Mouse (Mus musculus): Measurements from ENCODE around the gene Wwox. TPM values are rescaled to one million over a fixed set of nuclear protein-coding genes. Genes with fewer than 3 reads are reported as not detected.

The Wwox gene
- polyA plus RNA-seq, 1 experiment: not detected

DNA sequence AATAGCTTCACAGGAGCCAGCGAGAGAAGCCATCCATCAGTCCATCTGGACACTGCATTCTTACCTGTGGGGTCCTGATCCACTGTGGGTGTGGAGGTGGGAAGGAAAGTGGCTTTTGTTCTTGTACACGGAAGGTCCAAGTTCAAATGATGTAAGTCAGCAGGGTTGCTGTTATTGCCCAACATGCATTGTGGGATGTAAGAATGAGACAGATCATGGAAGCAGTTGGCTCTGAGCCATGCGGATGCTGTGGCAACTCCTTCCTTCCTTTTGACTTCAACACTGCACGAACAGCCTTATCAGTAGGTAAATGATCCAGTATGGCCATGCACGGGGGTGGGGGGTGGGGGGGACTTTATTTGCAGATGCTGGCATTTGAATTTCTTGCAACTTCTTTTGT lies 155.4 kb downstream of the Wwox start:
- Histone ChIP-seq H3K4me3 (ENCODE audit: insufficient read depth, low read depth, low read length) (no peak overlapping the region), H3K4me1 (ENCODE audit: control insufficient read depth, insufficient read depth, low read length) (no peaks in the 10 kb centered on the region), H3K27ac (ENCODE audit: insufficient read depth, low read depth, low read length) (no peak overlapping the region)
- TF ChIP-seq POLR2A (IDR thresholded peaks at IDR 0.05; ENCODE audit: insufficient read depth, low read depth, low read length): no peak
- WGBS: 83% methylated on average over 5 of the region's 5 CpGs

DNA sequence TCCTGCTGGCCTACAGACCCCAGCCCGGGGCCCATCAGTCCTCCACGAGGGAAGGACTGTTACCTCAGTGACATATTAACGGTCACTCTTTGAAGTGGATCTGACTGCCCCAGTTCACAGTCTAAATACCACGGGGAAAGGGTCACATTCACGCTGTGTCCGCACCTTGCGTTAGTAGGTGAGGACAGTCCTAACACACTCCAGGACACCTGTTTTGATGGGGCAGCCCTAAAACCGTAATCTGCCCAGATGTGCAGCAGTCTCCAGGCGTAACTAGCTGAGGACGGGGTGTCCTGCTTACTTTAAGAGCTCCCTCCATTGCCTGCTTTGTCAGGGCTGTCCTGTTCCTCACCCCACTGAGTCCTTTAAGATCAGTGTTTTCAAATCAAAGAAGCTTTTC lies 160.1 kb downstream of the Wwox start:
- WGBS: 75% methylated on average over 10 of the region's 10 CpGs
- Histone ChIP-seq H3K4me1 (ENCODE audit: control insufficient read depth, insufficient read depth, low read length) (no peaks in the 10 kb centered on the region), H3K27ac (ENCODE audit: insufficient read depth, low read depth, low read length) (no peak overlapping the region), H3K4me3 (ENCODE audit: insufficient read depth, low read depth, low read length) (no peak overlapping the region)
- no peak for TF ChIP-seq POLR2A (IDR thresholded peaks at IDR 0.05; ENCODE audit: insufficient read depth, low read depth, low read length)
- TF ChIP-seq CTCF (IDR thresholded peaks at IDR 0.05; ENCODE audit: insufficient read depth, low read depth, low read length): no peak

DNA sequence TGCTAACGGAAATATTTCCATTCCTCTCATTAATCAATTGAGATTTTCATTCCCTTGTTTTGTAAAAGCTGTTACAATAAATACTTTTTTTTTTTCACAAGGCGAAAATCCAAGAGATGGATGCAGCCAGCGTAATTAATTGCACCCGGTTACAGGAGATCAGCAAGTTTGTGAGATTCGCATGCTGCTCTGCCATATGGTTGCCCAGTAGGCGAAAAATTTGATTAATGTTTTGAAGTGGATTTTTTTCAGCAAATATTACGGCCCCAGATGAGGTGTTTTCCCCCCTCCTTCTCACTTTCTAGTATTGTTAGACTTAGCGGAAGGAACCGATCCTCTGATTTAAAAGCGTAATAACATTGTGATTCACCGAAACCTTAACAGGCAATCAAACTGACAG lies 160.7 kb downstream of the Wwox start:
- TF ChIP-seq POLR2A (IDR thresholded peaks at IDR 0.05; ENCODE audit: insufficient read depth, low read depth, low read length): no peak
- no peak for TF ChIP-seq CTCF (IDR thresholded peaks at IDR 0.05; ENCODE audit: insufficient read depth, low read depth, low read length)
- no peak overlapping the region for H3K27ac ChIP-seq (ENCODE audit: insufficient read depth, low read depth, low read length)
- H3K4me1 ChIP-seq (ENCODE audit: control insufficient read depth, insufficient read depth, low read length): no peaks in the 10 kb centered on the region
- WGBS: 66% methylated on average over 11 of the region's 11 CpGs
- H3K4me3 ChIP-seq (ENCODE audit: insufficient read depth, low read depth, low read length): no peak overlapping the region

DNA sequence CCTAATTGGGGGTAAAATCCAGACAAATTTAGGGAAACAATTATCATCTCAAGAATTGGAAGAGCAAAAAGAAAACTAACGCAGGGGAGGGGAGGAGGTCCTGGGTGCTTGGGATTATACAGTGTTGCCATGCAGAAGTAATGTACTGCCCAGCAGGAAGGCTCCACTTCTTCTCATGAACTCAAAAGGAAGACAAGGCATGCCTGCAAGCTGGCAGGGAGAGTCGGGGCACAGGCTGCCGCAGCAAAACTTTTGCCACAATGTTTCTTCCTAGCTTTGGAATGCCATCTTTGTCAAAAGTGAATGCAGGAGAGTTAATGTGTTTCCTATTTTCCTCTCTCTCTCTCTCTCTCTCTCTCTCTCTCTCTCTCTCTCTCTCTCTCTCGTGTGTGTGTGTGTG lies 163.6 kb downstream of the Wwox start:
- Histone ChIP-seq H3K27ac (ENCODE audit: insufficient read depth, low read depth, low read length) (no peak overlapping the region), H3K4me3 (ENCODE audit: insufficient read depth, low read depth, low read length) (no peak overlapping the region), H3K4me1 (ENCODE audit: control insufficient read depth, insufficient read depth, low read length) (no peaks in the 10 kb centered on the region)
- TF ChIP-seq POLR2A (IDR thresholded peaks at IDR 0.05; ENCODE audit: insufficient read depth, low read depth, low read length) (no peak), CTCF (IDR thresholded peaks at IDR 0.05; ENCODE audit: insufficient read depth, low read depth, low read length) (no peak)
- WGBS: 53% methylated on average over 3 of the region's 4 CpGs

DNA sequence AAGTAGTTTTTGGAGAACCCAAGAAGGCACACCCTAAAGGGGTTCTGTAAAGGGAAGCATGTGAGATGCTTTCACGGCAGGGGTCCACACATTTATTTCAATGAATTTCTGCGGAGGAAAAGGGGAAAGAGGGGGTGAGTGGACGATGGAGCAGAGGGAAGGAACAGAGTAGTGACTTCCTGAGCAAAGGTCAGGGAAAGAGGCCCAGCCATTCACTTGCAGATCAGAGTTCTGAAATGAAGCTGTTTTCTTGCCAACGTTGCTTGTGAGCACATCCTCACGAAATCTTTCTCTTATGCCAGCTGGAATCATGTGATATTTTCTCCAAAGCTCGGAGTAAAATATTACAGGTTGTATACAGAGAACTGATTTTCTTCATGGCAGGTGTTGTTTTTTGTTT lies 164.1 kb downstream of the Wwox start:
- no peak overlapping the region for H3K27ac ChIP-seq (ENCODE audit: insufficient read depth, low read depth, low read length)
- WGBS: 33% methylated on average over 6 of the region's 6 CpGs
- TF ChIP-seq CTCF (IDR thresholded peaks at IDR 0.05; ENCODE audit: insufficient read depth, low read depth, low read length): no peak
- TF ChIP-seq POLR2A (IDR thresholded peaks at IDR 0.05; ENCODE audit: insufficient read depth, low read depth, low read length): no peak
- H3K4me3 ChIP-seq (ENCODE audit: insufficient read depth, low read depth, low read length): no peak overlapping the region
- no peaks in the 10 kb centered on the region for H3K4me1 ChIP-seq (ENCODE audit: control insufficient read depth, insufficient read depth, low read length)

DNA sequence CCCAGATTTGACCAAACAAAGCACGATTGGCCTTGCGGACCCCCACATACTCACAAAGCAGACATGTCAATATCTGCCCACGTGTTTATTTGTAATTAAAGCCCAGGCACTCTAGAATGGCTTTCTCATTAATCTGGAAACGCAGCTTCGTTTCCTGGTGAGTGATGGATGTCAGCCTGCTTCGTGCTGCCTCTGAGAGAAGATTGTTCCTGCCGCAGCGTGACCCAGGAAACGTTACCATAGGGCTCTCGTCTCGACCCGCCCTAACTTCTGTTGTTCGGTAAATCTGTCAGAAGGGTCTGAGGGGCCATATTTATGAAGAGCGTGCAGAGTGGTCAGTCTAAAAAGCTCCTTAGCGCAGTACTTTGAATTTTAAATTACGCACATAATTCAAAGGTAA lies 164.9 kb downstream of the Wwox start:
- no peaks in the 10 kb centered on the region for H3K4me1 ChIP-seq (ENCODE audit: control insufficient read depth, insufficient read depth, low read length)
- WGBS: 40% methylated on average over 16 of the region's 16 CpGs
- H3K27ac ChIP-seq (ENCODE audit: insufficient read depth, low read depth, low read length): no peak overlapping the region
- no peak overlapping the region for H3K4me3 ChIP-seq (ENCODE audit: insufficient read depth, low read depth, low read length)
- TF ChIP-seq CTCF (IDR thresholded peaks at IDR 0.05; ENCODE audit: insufficient read depth, low read depth, low read length): no peak
- no peak for TF ChIP-seq POLR2A (IDR thresholded peaks at IDR 0.05; ENCODE audit: insufficient read depth, low read depth, low read length)

DNA sequence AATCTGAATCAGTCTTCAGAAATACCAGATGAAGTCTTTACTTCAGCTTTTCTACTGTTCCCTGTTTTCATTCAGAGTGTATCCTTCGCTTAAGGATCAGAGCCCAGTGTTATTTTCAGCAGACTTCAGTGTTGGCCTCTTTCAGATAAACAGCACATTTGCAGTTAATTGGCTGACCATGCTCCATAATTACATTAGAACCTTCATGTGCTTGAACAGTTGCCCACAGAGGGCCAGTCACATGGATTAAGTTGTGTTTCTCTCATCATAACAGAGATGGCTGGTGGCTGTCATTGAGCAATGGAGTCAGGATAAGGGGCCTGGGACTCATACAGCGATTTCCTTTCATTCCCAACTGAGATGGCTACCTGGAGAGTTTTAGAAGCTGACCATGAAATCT lies 166.2 kb downstream of the Wwox start:
- H3K4me3 ChIP-seq (ENCODE audit: insufficient read depth, low read depth, low read length): no peak overlapping the region
- no peaks in the 10 kb centered on the region for H3K4me1 ChIP-seq (ENCODE audit: control insufficient read depth, insufficient read depth, low read length)
- TF ChIP-seq CTCF (IDR thresholded peaks at IDR 0.05; ENCODE audit: insufficient read depth, low read depth, low read length) (no peak), POLR2A (IDR thresholded peaks at IDR 0.05; ENCODE audit: insufficient read depth, low read depth, low read length) (no peak)
- no peak overlapping the region for H3K27ac ChIP-seq (ENCODE audit: insufficient read depth, low read depth, low read length)
- WGBS: 94% methylated on average over 2 of the region's 2 CpGs

DNA sequence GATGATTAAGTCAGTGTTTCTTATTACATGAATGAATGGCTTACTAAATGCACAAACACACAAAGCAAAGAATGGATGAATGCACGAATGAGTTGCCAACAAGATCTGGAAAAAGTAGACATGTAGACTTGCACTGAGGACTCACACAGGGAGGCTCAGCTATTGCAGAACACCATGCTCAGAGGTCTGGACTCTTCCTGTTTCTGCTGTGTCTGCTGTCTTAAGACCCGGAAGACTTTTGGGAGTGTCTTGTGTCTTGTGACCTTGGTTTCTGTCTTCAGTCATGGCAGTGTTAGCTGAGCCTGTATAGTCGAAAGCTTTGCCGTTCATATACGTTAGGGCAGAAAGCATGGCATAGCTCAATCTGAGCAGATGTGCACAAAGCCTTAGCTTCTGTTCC lies 169.9 kb downstream of the Wwox start:
- Histone ChIP-seq H3K27ac (ENCODE audit: insufficient read depth, low read depth, low read length) (no peak overlapping the region), H3K4me3 (ENCODE audit: insufficient read depth, low read depth, low read length) (no peak overlapping the region), H3K4me1 (ENCODE audit: control insufficient read depth, insufficient read depth, low read length) (no peaks in the 10 kb centered on the region)
- no peak for TF ChIP-seq CTCF (IDR thresholded peaks at IDR 0.05; ENCODE audit: insufficient read depth, low read depth, low read length)
- no peak for TF ChIP-seq POLR2A (IDR thresholded peaks at IDR 0.05; ENCODE audit: insufficient read depth, low read depth, low read length)
- WGBS: 96% methylated on average over 5 of the region's 5 CpGs

DNA sequence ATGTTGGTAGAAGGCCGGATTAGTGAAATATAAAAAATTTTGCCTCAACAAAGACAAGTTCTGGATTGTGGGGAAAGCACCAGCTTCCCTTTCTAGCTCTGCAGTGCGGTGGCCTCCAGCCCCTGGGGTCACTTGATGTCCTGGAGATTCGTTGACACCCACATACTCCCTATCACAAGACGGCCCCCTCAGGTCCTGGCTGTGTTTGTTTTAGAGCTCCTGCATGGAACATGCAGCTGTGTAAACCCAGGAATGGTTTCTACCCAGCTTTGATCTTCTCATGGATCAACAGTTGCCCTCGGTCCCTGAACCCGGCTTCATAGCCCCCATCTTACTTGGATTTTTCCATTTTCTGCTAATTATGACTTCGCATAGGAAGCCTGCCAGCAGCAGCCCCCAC lies 171.6 kb downstream of the Wwox start:
- 90% methylated on average over 7 of the region's 7 CpGs for WGBS
- Histone ChIP-seq H3K4me3 (ENCODE audit: insufficient read depth, low read depth, low read length) (no peak overlapping the region), H3K27ac (ENCODE audit: insufficient read depth, low read depth, low read length) (no peak overlapping the region), H3K4me1 (ENCODE audit: control insufficient read depth, insufficient read depth, low read length) (no peaks in the 10 kb centered on the region)
- TF ChIP-seq POLR2A (IDR thresholded peaks at IDR 0.05; ENCODE audit: insufficient read depth, low read depth, low read length) (no peak), CTCF (IDR thresholded peaks at IDR 0.05; ENCODE audit: insufficient read depth, low read depth, low read length) (no peak)

DNA sequence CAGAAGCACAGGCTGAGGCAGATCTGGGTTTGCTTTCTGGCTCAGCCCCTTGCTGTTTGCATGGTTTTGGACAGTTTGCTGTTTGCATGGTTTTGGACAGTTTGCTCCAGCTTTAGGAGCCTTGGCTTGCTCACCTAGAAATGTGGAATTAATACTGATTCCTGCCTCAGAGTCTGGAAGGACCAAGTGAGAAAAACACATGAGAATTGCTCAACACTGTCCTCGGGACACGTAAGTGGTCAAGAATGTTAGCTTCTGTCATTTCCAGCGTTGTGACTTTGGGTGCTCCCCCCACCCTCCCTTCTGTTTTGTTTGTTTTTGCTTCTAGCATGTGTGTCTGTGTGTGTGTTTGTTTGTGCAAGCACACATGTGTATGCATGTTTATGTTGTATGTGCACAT lies 172.6 kb downstream of the Wwox start:
- H3K27ac ChIP-seq (ENCODE audit: insufficient read depth, low read depth, low read length): no peak overlapping the region
- no peak for TF ChIP-seq POLR2A (IDR thresholded peaks at IDR 0.05; ENCODE audit: insufficient read depth, low read depth, low read length)
- TF ChIP-seq CTCF (IDR thresholded peaks at IDR 0.05; ENCODE audit: insufficient read depth, low read depth, low read length): no peak
- WGBS: 96% methylated on average over 3 of the region's 3 CpGs
- H3K4me1 ChIP-seq (ENCODE audit: control insufficient read depth, insufficient read depth, low read length): no peaks in the 10 kb centered on the region
- no peak overlapping the region for H3K4me3 ChIP-seq (ENCODE audit: insufficient read depth, low read depth, low read length)
